Mouse (Mus musculus) brain, embryonic 18.5 days (tissue): Measurements from ENCODE around the gene Tekt2.

Experiments used
- DNase-seq: peaks from one replicate; pipeline ENCODE4 v3.0.0-alpha.2; 2012; ENCODE audit warnings: low read depth, low spot score

Tekt2 gene

DNA sequence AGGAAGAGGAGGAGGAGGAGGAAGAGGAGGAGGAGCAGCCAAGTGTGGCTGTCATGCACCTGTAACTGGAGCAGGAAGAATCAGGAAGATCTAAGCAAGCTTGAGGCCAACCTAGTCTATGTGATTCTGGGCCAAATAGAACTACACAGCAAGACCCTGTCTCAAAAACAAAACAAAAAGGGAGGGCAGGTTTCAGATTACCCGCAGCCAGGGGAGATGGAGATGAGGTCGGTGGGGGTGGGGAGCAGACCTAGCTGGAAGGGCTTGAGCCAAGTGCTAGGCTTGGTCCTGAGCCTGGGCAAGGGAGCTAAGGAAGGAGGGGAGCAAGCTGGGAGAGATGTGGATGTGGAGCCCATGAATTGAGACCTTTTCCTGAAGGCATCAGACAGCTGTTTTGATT, 18.7 kb downstream of the Tekt2 start:
- no peak for DNase-seq

DNA sequence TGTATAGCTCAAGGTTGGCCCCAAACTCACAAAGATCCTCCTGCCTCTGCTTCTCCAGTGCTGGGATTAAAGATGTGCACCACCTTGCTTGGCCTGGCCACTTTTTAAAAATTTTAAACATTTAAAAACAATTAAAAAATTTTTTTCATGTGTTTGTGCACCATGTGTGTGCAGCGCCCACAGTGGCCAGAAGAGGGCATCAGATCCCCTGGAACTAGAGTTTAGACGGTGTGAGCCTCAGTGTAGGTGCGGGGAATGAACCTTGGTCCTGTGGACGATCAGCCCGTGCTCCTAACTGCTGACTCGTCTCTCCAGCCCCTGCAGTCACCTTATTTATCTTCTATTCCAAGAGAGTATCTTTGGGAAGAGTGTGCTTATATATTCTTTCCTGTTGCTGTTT, 19.4 kb downstream of the Tekt2 start:
- no peak for DNase-seq

- no peak for DNase-seq
These were observed 20.1 kb downstream of the Tekt2 start for GRCm38 (mm10) chr4:126305428-126305827.

DNA sequence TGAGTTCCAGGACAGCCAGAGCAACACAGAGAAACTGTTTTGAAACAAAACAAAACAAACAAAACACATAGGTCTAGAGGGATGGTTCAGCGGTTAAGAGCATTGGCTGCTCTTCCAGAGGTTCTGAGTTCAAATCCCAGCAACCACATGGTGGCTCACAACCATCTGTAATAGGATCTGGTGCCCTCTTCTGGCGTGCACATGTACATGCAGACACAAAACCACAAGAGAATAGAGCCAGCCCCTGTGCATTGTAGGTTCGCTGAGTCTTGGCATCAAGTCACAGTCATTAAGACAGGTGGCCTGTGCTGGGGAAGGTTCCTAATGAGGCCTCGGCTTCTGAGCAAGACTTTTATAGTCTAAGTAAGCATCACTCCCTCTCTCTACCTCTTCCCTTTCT, 21.6 kb downstream of the Tekt2 start:
- no peak for DNase-seq

DNA sequence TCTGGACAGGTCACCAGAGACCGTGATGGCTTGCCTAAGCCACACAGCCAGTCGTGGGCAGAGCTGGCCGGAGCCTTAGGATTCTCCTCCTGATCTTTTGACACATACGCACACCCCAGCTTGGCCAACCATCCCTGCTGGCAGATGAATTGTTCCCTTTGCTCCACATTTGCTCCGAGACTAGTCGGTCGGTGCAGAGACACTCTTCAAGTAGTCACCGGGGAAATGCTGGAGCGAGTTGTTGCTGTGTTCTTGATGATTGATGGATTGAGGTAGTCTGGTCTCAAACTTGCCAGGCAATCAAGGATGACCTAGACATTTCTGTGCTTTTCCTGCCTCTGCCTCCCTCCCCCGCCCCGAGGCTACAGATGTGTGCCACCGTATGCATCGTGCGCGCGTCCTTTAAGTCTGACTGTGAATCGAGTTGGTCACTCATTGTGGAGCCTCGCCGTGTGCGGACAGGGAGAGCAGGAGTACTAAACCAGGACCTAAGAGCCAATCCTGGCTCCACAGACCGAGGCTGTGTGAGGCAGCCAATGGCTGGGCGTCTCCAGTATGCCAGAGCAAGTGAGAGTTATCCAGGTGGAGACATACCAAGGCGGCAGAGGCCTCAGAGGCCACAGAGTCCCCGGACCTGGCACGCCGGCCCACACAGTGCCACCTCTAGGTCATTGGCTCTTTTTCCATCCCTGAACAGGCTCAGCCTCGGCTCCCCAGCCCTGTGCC, 23.7 kb downstream of the Tekt2 start:
- DNase-seq, result no peak

GRCm38 (mm10) chr4:126300916-126301583, 24.4 kb downstream of the Tekt2 start:
- no peak for DNase-seq

DNA sequence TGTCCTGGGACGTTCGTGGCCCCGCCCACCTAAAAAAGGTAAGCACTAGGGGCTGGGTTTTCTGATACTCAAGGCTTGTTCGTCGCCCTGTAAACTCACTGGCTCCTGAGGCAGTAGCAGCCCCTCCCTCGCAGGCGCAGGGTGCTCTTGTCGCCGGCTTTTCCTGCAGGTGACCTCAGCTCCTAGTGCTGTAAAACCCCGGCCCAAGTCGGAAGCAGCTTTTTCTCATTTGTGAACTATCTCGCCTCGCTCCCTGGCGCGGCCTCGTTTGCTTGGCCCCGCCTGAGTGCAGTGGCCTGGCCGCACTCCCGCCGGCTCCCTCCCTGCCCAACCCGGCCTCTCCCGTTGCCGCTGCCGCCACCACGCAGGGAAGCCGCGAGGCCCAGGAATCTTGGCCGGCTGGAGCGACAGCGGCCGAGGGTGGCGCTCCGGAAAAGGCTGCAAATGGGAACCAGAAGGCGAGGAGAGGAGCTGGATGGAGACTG, 28.8 kb downstream of the Tekt2 start:
- no peak for DNase-seq

GRCm38 (mm10) chr4:126295937-126296336, 29.6 kb downstream of the Tekt2 start:
- no peak for DNase-seq

- no peak for DNase-seq
These were observed 30.3 kb downstream of the Tekt2 start for GRCm38 (mm10) chr4:126295152-126295551.

DNA sequence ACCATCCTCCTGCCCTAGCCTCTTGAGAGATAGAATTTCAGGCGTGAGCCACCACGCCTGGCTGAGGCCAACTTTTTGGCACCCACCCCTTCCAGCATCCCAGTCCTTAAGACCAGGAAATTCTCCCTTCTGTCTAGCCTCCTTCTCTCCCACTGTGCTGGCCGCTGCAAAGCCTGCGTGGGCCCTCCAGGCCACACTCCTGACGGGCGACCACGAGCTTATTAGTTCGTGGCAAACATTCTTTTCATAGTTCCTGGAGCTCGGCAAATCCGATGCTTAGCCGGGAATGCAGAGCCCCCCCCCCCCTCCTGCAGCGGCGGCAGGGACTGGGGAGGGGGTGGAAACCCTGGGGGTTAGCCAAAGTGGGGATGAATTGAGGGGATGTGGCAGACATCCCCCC, 34.3 kb downstream of the Tekt2 start:
- DNase-seq, result no peak

GRCm38 (mm10) chr4:126290314-126290713, 35.2 kb downstream of the Tekt2 start:
- DNase-seq, result no peak

DNA sequence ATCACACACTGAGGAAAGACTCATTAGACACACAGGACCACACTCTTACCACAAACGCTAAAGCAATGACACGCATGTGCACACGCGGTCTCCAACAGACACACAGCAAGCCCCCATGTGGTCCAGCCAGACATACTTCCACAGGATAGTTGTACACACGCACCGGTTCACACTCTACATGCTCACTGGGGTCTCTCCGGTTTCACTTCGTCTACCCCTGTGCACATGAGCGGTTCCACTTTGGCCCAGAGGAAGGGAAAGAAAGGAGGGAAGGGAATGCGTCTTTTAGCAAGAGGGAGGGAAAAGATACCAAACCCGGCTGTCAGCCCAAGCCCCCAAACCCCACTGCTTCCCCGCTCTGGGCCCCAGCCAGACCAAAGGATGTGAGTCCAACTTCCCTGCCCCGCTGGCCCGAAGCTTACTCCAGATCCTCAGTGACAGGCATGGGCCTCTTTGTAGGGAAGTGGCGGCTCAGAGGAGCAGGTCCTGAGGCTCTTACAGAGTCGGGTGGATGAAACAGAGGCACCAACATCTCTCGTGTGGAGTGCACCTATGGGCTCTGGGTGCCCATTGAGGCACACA, 37.3 kb downstream of the Tekt2 start:
- DNase-seq, result no peak

GRCm38 (mm10) chr4:126287302-126287995, 38.0 kb downstream of the Tekt2 start:
- DNase-seq, result no peak

GRCm38 (mm10) chr4:126286492-126286891, 39.0 kb downstream of the Tekt2 start, which contains the start of gene Col8a2:
Gene Col8a2, plus strand, starts transcription at chr4:126286793.
- no peak for DNase-seq

DNA sequence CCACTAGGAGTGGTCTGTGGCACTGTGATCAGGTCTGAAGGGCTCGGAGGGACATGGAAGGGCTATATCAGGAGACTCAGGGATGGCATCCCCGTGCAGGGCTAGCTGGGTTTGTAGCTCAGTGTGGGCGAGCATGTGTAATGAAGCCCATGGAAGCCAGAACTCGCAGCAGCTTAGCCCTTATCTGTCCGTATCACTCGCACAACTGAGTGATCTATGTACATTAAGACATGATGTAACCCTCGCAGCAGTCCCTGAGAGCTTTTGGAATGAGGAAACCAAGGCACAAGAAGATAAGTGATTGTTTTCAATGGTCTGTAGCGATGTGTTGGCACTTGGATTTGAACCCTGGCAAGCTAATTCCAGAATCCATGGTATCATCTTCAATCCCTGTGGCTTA, 41.9 kb downstream of the Tekt2 start:
- no peak for DNase-seq

GRCm38 (mm10) chr4:126281706-126282105, 43.8 kb downstream of the Tekt2 start:
- no peak for DNase-seq

DNA sequence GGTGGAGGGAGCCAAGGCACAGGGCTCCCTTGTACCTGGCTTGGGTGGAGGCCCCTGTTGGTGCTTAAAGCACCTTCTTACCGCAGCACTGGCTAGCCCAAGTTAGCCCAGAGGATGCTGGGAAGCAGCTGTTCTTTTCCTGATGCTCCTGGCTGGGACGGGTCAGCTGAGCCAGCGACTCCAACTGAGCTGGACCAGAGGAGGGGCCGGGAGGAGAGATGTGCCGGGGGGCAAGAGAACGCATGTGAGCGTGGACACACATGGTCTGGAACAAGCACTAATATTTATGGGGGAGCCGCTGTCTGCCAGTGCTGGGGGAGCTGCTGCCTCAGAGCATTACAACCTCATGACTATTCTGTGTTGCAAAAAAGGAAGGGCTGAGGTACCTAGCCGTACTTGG, 46.5 kb downstream of the Tekt2 start:
- DNase-seq, result no peak

GRCm38 (mm10) chr4:126278565-126278915, 46.9 kb downstream of the Tekt2 start:
- DNase-seq, result no peak

- DNase-seq, result no peak
These were observed 47.5 kb downstream of the Tekt2 start for GRCm38 (mm10) chr4:126277906-126278564.

DNA sequence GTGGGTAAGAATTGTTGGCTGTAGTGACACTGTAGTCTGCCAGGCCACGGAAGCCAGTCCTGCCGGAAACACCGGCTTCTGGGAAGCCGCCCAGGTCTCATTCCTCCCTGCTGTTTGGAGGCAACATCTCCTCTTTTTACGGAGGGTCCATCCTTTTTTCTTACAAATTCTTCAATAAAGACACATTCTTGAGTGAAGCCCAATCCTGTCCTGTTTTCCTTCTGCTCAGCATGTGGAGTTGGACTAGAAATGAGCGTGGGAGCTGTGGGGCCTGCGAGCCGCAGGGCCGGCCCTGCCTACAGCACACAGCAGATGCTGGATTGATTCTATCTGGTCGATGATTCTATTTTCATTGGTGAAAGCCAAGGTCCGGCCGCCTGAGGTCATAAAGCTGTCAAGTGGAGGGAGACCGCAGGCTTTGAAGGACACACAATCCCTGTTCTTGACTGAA, 49.8 kb downstream of the Tekt2 start:
- DNase-seq, result no peak

- DNase-seq, result no peak
These were observed 50.4 kb downstream of the Tekt2 start for GRCm38 (mm10) chr4:126275081-126275480.

GRCm38 (mm10) chr4:126273753-126274152, 51.7 kb downstream of the Tekt2 start:
- no peak for DNase-seq
